Comparison of ENCODE assay signal across 8 mouse cellular contexts in the genomic region with DNA sequence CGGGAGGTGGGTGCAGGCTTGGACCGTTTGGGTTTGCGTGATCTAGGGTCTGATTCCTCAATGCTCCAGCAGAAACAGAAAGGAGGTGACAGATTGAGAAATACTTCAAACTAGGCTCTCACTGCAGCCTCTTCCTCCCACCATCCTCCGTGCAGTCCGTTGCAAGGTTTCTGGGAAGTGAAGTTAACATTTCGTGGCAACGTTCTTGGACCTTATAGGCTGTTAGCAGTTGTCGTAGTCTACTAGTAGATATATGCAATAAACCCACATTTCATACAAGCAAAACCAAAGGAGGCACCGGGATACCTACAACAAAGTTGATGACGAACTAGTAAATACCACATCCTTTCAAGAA. TPM values are rescaled to one million over a fixed set of nuclear protein-coding genes. Genes with fewer than 3 reads are reported as not detected.
A peak's percentile ranks its signal among the peaks of the same experiment; 100 is the strongest.
DNase-seq lines count a peak whose midpoint lies in the region; ATAC-seq and TF ChIP-seq lines count a peak whose summit lies in the region.

No protein-coding gene starts in this region.

- peaks cover 11% of the 10 kb centered on the region for H3K4me1 ChIP-seq in heart, embryonic 11.5 days (ENCODE audit: control insufficient read depth, insufficient read depth, low read length)
- H3K4me1 ChIP-seq in E14TG2a.4 (replicated peaks; ENCODE audit: low read depth, low read length) = peaks cover 24% of the 10 kb centered on the region
- H3K4me1 ChIP-seq in forebrain, embryonic 14.5 days (ENCODE audit: control insufficient read depth, insufficient read depth, low read length) = peaks cover 10% of the 10 kb centered on the region; the same call in 1 of the 2 replicates
- peaks cover 13% of the 10 kb centered on the region for H3K4me1 ChIP-seq in liver, postnatal 0 days (ENCODE audit: insufficient read depth)

- no peak for DNase-seq in heart, postnatal 25 days (ENCODE audit: low spot score)
- DNase-seq in forebrain, embryonic 14.5 days (ENCODE audit: low spot score) = no peak
- no peak for DNase-seq in liver, postnatal 0 days
- DNase-seq in ovary, postnatal 10 days (ENCODE audit: low spot score) = no peak
- no peak for DNase-seq in adrenal gland, postnatal 4 days (ENCODE audit: low spot score in 2 of 2)
- no peak for DNase-seq in yolk sac, embryonic 10.5 days (ENCODE audit: low spot score)

- peak overlapping the region; percentile 90 for H3K4me3 ChIP-seq in heart, embryonic 11.5 days (ENCODE audit: low read depth, low read length)
- H3K4me3 ChIP-seq in E14TG2a.4 (replicated peaks; ENCODE audit: low read length) = peak overlapping the region; percentile 99
- peak overlapping the region; percentile 86 for H3K4me3 ChIP-seq in forebrain, embryonic 14.5 days (ENCODE audit: low read depth, low read length)
- H3K4me3 ChIP-seq in liver, postnatal 0 days (ENCODE audit: low read depth, low read length) = peak overlapping the region; percentile 75

- 2% methylated on average over 10 of the region's 10 CpGs for WGBS in heart, embryonic 11.5 days (ENCODE audit: insufficient replicate concordance)
- WGBS in forebrain, embryonic 14.5 days = 4% methylated on average over 10 of the region's 10 CpGs
- under 1% methylated on average over 10 of the region's 10 CpGs for WGBS in liver, postnatal 0 days (ENCODE audit: insufficient replicate concordance)

- no peak for TF ChIP-seq CTCF in E14TG2a.4 (conservative IDR thresholded peaks at IDR 0.05; ENCODE audit: low read length)
- TF ChIP-seq CTCF in liver, postnatal 0 days (IDR thresholded peaks at IDR 0.05; ENCODE audit: low read depth) = no peak

- H3K27ac ChIP-seq in heart, embryonic 11.5 days (ENCODE audit: low read depth, low read length) = 0 out of 2 replicates have a peak overlapping the region, but pooled peaks have one; percentile 69
- H3K27ac ChIP-seq in forebrain, embryonic 14.5 days (ENCODE audit: low read depth, low read length) = peak overlapping the region; percentile 80; the same call in 1 of the 2 replicates
- peak overlapping the region; percentile 77 for H3K27ac ChIP-seq in liver, postnatal 0 days (ENCODE audit: low read depth)

- H3K4me2 ChIP-seq in heart, embryonic 11.5 days = peak overlapping the region; percentile 69
- peak overlapping the region; percentile 75 for H3K4me2 ChIP-seq in forebrain, embryonic 14.5 days (ENCODE audit: low read length)
- peak overlapping the region; percentile 89 for H3K4me2 ChIP-seq in liver, postnatal 0 days (ENCODE audit: low read depth, low read length)

- H3K27me3 ChIP-seq in heart, embryonic 11.5 days (ENCODE audit: control insufficient read depth, insufficient read depth, low read length) = no peaks in the 10 kb centered on the region
- no peaks in the 10 kb centered on the region for H3K27me3 ChIP-seq in E14TG2a.4 (ENCODE audit: insufficient read depth, low read length)
- H3K27me3 ChIP-seq in forebrain, embryonic 14.5 days (replicated peaks; ENCODE audit: control insufficient read depth, insufficient read depth, low read length) = no peaks in the 10 kb centered on the region
- no peaks in the 10 kb centered on the region for H3K27me3 ChIP-seq in liver, postnatal 0 days (ENCODE audit: insufficient read depth, low read length)

- H3K9ac ChIP-seq in heart, embryonic 11.5 days (ENCODE audit: low read depth, low read length) = peak overlapping the region; percentile 87
- peak overlapping the region; percentile 79 for H3K9ac ChIP-seq in forebrain, embryonic 14.5 days (ENCODE audit: low read length)
- H3K9ac ChIP-seq in liver, postnatal 0 days (replicated peaks) = peak overlapping the region; percentile 84

- H3K9me3 ChIP-seq in heart, embryonic 11.5 days (replicated peaks; ENCODE audit: control insufficient read depth, low read length) = no peaks in the 10 kb centered on the region
- H3K9me3 ChIP-seq in E14TG2a.4 (ENCODE audit: low read length) = peaks cover 33% of the 10 kb centered on the region
- no peaks in the 10 kb centered on the region for H3K9me3 ChIP-seq in forebrain, embryonic 14.5 days (replicated peaks; ENCODE audit: control insufficient read depth, low read length)
- H3K9me3 ChIP-seq in liver, postnatal 0 days (ENCODE audit: low read length) = no peaks in the 10 kb centered on the region

- ATAC-seq in heart, embryonic 11.5 days (replicated peaks; ENCODE audit: insufficient number of reproducible peaks, low FRiP score, low TSS enrichment) = no peak; the same call in 1 of the 2 replicates
- ATAC-seq in forebrain, embryonic 14.5 days = no peak
- ATAC-seq in liver, postnatal 0 days = 0 out of 2 replicates have a peak, but pooled peaks have one; percentile 1

- peaks cover 4% of the 10 kb centered on the region for H3K36me3 ChIP-seq in heart, embryonic 11.5 days (ENCODE audit: control insufficient read depth, insufficient read depth, low read length)
- peaks cover 32% of the 10 kb centered on the region for H3K36me3 ChIP-seq in E14TG2a.4 (ENCODE audit: insufficient read depth, low read length)
- H3K36me3 ChIP-seq in forebrain, embryonic 14.5 days (ENCODE audit: control insufficient read depth, insufficient read depth, low read length) = peaks cover 21% of the 10 kb centered on the region; the same call in 1 of the 2 replicates
- peaks cover 5% of the 10 kb centered on the region for H3K36me3 ChIP-seq in liver, postnatal 0 days (replicated peaks; ENCODE audit: insufficient read depth, low read length)

- intact Hi-C loops in heart, postnatal 25 days (cut with DNase I) = loop anchor here (2.0 to 10.0 kb wide), 3 partner anchors 45 to 260 kb away; a partner anchor contains a TSS

- no peak for TF ChIP-seq EP300 in liver, postnatal 0 days (IDR thresholded peaks at IDR 0.05; ENCODE audit: low read depth)

RNA-seq across cellular contexts. Expression of a gene that starts 0.8 kb away (rescaled TPM):
- polyA plus RNA-seq in heart, embryonic 11.5 days (2014; fragmentation: Nextera tagmentation; extraction: Ambion mirVana) = 73.9 and 81.7 TPM in 2 replicates
- total RNA-seq in heart, postnatal 25 days (2021) = 10 to 100 TPM; 30.9 to 33.2 TPM
- polyA plus RNA-seq in forebrain, embryonic 14.5 days (2014; fragmentation: Nextera tagmentation; extraction: Ambion mirVana) = 50.2 and 50.4 TPM in 2 replicates
- 37.1 and 37.2 TPM in 2 replicates for polyA plus RNA-seq in liver, postnatal 0 days (2015; fragmentation: Nextera tagmentation; extraction: Ambion mirVana)
- 10 to 100 TPM; 34.8 to 35.4 TPM for total RNA-seq in adrenal gland, postnatal 4 days (2021)

RNA-seq across cellular contexts. Expression of a gene that starts 30.2 kb away (rescaled TPM):
- polyA plus RNA-seq in heart, embryonic 11.5 days (2014; fragmentation: Nextera tagmentation; extraction: Ambion mirVana) = 21.9 and 24.2 TPM in 2 replicates
- 10 to 100 TPM; 10.3 to 12.2 TPM for total RNA-seq in heart, postnatal 25 days (2021)
- 22.3 and 25.1 TPM in 2 replicates for polyA plus RNA-seq in forebrain, embryonic 14.5 days (2014; fragmentation: Nextera tagmentation; extraction: Ambion mirVana)
- polyA plus RNA-seq in liver, postnatal 0 days (2015; fragmentation: Nextera tagmentation; extraction: Ambion mirVana) = 8.5 and 8.8 TPM in 2 replicates
- total RNA-seq in adrenal gland, postnatal 4 days (2021) = 10 to 100 TPM; 16.2 to 20.6 TPM

RNA-seq across cellular contexts. Expression of a gene that starts 45.3 kb away (rescaled TPM):
- polyA plus RNA-seq in heart, embryonic 11.5 days (2014; fragmentation: Nextera tagmentation; extraction: Ambion mirVana) = 74.3 and 83.7 TPM in 2 replicates
- total RNA-seq in heart, postnatal 25 days (2021) = 10 to 100 TPM; 33.0 to 33.5 TPM
- polyA plus RNA-seq in forebrain, embryonic 14.5 days (2014; fragmentation: Nextera tagmentation; extraction: Ambion mirVana) = 149 and 156 TPM in 2 replicates
- polyA plus RNA-seq in liver, postnatal 0 days (2015; fragmentation: Nextera tagmentation; extraction: Ambion mirVana) = 46.4 and 51.0 TPM in 2 replicates
- total RNA-seq in adrenal gland, postnatal 4 days (2021) = 10 to 100 TPM; 68.4 to 71.9 TPM

RNA-seq across cellular contexts. Expression of a gene that starts 53.1 kb away (rescaled TPM):
- 75.5 and 83.9 TPM in 2 replicates for polyA plus RNA-seq in heart, embryonic 11.5 days (2014; fragmentation: Nextera tagmentation; extraction: Ambion mirVana)
- total RNA-seq in heart, postnatal 25 days (2021) = 10 to 100 TPM; 63.5 to 71.5 TPM
- polyA plus RNA-seq in forebrain, embryonic 14.5 days (2014; fragmentation: Nextera tagmentation; extraction: Ambion mirVana) = 126 and 153 TPM in 2 replicates
- 31.1 and 32.1 TPM in 2 replicates for polyA plus RNA-seq in liver, postnatal 0 days (2015; fragmentation: Nextera tagmentation; extraction: Ambion mirVana)
- 100 to 1,000 TPM; 109 to 113 TPM for total RNA-seq in adrenal gland, postnatal 4 days (2021)
